Mouse (Mus musculus) naive thymus-derived CD4-positive, alpha-beta T cell, adult 2 months (primary cell): Measurements from ENCODE around the gene Gns.

Experiments
- DNase-seq: peaks from one replicate; pipeline ENCODE4 v3.0.0-alpha.2; 2011; ENCODE audit warnings: low read depth

Gene Gns

GRCm38 (mm10) chr10:121365781-121366272 is 937 bp downstream of the Gns start:
- peak; percentile 49 for DNase-seq

- no peak for DNase-seq
Observed at GRCm38 (mm10) chr10:121367271-121367670, 2.4 kb downstream of the Gns start.

GRCm38 (mm10) chr10:121367780-121368179 is 2.9 kb downstream of the Gns start:
- no peak for DNase-seq

- no peak for DNase-seq
Observed at GRCm38 (mm10) chr10:121368783-121369465, 4.0 kb downstream of the Gns start.

GRCm38 (mm10) chr10:121370777-121371176 is 5.9 kb downstream of the Gns start:
- no peak for DNase-seq

GRCm38 (mm10) chr10:121374013-121374412 is 9.1 kb downstream of the Gns start:
- no peak for DNase-seq

- no peak for DNase-seq
Observed at GRCm38 (mm10) chr10:121374693-121375620, 10.1 kb downstream of the Gns start.

- DNase-seq: no peak
Observed at GRCm38 (mm10) chr10:121375649-121376493, 11.0 kb downstream of the Gns start.

- no peak for DNase-seq
Observed at GRCm38 (mm10) chr10:121376530-121377271, 11.8 kb downstream of the Gns start.

- no peak for DNase-seq
Observed at GRCm38 (mm10) chr10:121379387-121379786, 14.5 kb downstream of the Gns start.

GRCm38 (mm10) chr10:121381280-121381679 is 16.4 kb downstream of the Gns start:
- DNase-seq: no peak

- DNase-seq: no peak
Observed at GRCm38 (mm10) chr10:121384710-121385109, 19.8 kb downstream of the Gns start.

GRCm38 (mm10) chr10:121385695-121386094 is 20.8 kb downstream of the Gns start:
- no peak for DNase-seq

- DNase-seq: no peak
Observed at GRCm38 (mm10) chr10:121386347-121386746, 21.5 kb downstream of the Gns start.

GRCm38 (mm10) chr10:121390602-121391001 is 25.7 kb downstream of the Gns start:
- DNase-seq: no peak

GRCm38 (mm10) chr10:121391901-121392300 is 27.0 kb downstream of the Gns start:
- DNase-seq: no peak

GRCm38 (mm10) chr10:121394270-121394669 is 29.4 kb downstream of the Gns start:
- DNase-seq: no peak

GRCm38 (mm10) chr10:121394789-121395325 is 30.0 kb downstream of the Gns start:
- DNase-seq: no peak

- DNase-seq: no peak
Observed at GRCm38 (mm10) chr10:121395542-121396176, 30.8 kb downstream of the Gns start.

- no peak for DNase-seq
Observed at GRCm38 (mm10) chr10:121398599-121398998, 33.7 kb downstream of the Gns start.

- no peak for DNase-seq
Observed at GRCm38 (mm10) chr10:121401005-121401404, 36.1 kb downstream of the Gns start.
